Mouse (Mus musculus): ENCODE measurements around the gene Pik3ca. TPM values are rescaled to one million over a fixed set of nuclear protein-coding genes. Genes with fewer than 3 reads are reported as not detected.

Gene Pik3ca
- polyA plus RNA-seq, 1 experiment from 2014 or later, result 10.5 TPM

- no peaks in the 10 kb centered on the region; the same call in 1 of the 2 replicates for H3K4me1 ChIP-seq (ENCODE audit: insufficient read depth, low read length)
- H3K9ac ChIP-seq (replicated peaks; ENCODE audit: low read length), result no peak overlapping the region
- WGBS, result 64% methylated on average over 2 of the region's 2 CpGs
- H3K9me3 ChIP-seq (ENCODE audit: low read length), result no peaks in the 10 kb centered on the region
- ATAC-seq (ENCODE audit: low FRiP score, low TSS enrichment), result no peak
- H3K27ac ChIP-seq (ENCODE audit: low read length), result no peak overlapping the region
- H3K27me3 ChIP-seq (ENCODE audit: insufficient read depth, low read length), result no peaks in the 10 kb centered on the region
- H3K4me2 ChIP-seq (replicated peaks; ENCODE audit: low read depth, low read length), result no peak overlapping the region
- no peak overlapping the region for H3K4me3 ChIP-seq (ENCODE audit: low read length)
- H3K36me3 ChIP-seq (ENCODE audit: insufficient read depth, low read length), result peaks cover 11% of the 10 kb centered on the region
These were observed 36.5 kb downstream of the Pik3ca start for GRCm38 (mm10) chr3:32434016-32434415.

- H3K4me1 ChIP-seq (ENCODE audit: insufficient read depth, low read length), result no peaks in the 10 kb centered on the region
- 73% methylated on average over 11 of the region's 11 CpGs for WGBS
- no peak for ATAC-seq (ENCODE audit: low FRiP score, low TSS enrichment)
These were observed 38.6 kb downstream of the Pik3ca start for GRCm38 (mm10) chr3:32436101-32436500.

GRCm38 (mm10) chr3:32437297-32437696 lies 39.8 kb downstream of the Pik3ca start:
- no peak overlapping the region for H3K9ac ChIP-seq (replicated peaks; ENCODE audit: low read length)
- H3K27ac ChIP-seq (ENCODE audit: low read length), result no peak overlapping the region
- H3K4me3 ChIP-seq (ENCODE audit: low read length), result no peak overlapping the region
- WGBS, result 93% methylated on average over 6 of the region's 6 CpGs
- H3K4me1 ChIP-seq (ENCODE audit: insufficient read depth, low read length), result no peaks in the 10 kb centered on the region
- peaks cover 36% of the 10 kb centered on the region for H3K36me3 ChIP-seq (ENCODE audit: insufficient read depth, low read length)
- H3K27me3 ChIP-seq (ENCODE audit: insufficient read depth, low read length), result no peaks in the 10 kb centered on the region
- H3K4me2 ChIP-seq (replicated peaks; ENCODE audit: low read depth, low read length), result no peak overlapping the region
- no peaks in the 10 kb centered on the region for H3K9me3 ChIP-seq (ENCODE audit: low read length)
- no peak for ATAC-seq (ENCODE audit: low FRiP score, low TSS enrichment)

More at GRCm38 (mm10) chr3:32436101-32436500, 38.6 kb downstream of the Pik3ca start:
- Histone ChIP-seq H3K9ac (replicated peaks; ENCODE audit: low read length) (no peak overlapping the region), H3K4me3 (ENCODE audit: low read length) (no peak overlapping the region), H3K9me3 (ENCODE audit: low read length) (no peaks in the 10 kb centered on the region), H3K36me3 (ENCODE audit: insufficient read depth, low read length) (peaks cover 27% of the 10 kb centered on the region), H3K4me2 (replicated peaks; ENCODE audit: low read depth, low read length) (no peak overlapping the region), H3K27me3 (ENCODE audit: insufficient read depth, low read length) (no peaks in the 10 kb centered on the region), H3K27ac (ENCODE audit: low read length) (no peak overlapping the region)

GRCm38 (mm10) chr3:32437820-32438219 lies 40.3 kb downstream of the Pik3ca start:
- no peaks in the 10 kb centered on the region for H3K27me3 ChIP-seq (ENCODE audit: insufficient read depth, low read length)
- no peak overlapping the region for H3K4me3 ChIP-seq (ENCODE audit: low read length)
- no peak for ATAC-seq (ENCODE audit: low FRiP score, low TSS enrichment)
- H3K27ac ChIP-seq (ENCODE audit: low read length), result no peak overlapping the region
- peaks cover 37% of the 10 kb centered on the region for H3K36me3 ChIP-seq (ENCODE audit: insufficient read depth, low read length)
- no peaks in the 10 kb centered on the region for H3K9me3 ChIP-seq (ENCODE audit: low read length)
- WGBS, result 96% methylated on average over 6 of the region's 6 CpGs
- no peak overlapping the region for H3K9ac ChIP-seq (replicated peaks; ENCODE audit: low read length)
- H3K4me2 ChIP-seq (replicated peaks; ENCODE audit: low read depth, low read length), result no peak overlapping the region
- no peaks in the 10 kb centered on the region for H3K4me1 ChIP-seq (ENCODE audit: insufficient read depth, low read length)

GRCm38 (mm10) chr3:32438716-32439115 lies 41.2 kb downstream of the Pik3ca start:
- no peaks in the 10 kb centered on the region for H3K27me3 ChIP-seq (ENCODE audit: insufficient read depth, low read length)
- ATAC-seq (ENCODE audit: low FRiP score, low TSS enrichment), result no peak
- H3K4me3 ChIP-seq (ENCODE audit: low read length), result no peak overlapping the region
- H3K9me3 ChIP-seq (ENCODE audit: low read length), result no peaks in the 10 kb centered on the region
- H3K27ac ChIP-seq (ENCODE audit: low read length), result no peak overlapping the region
- no peak overlapping the region for H3K9ac ChIP-seq (replicated peaks; ENCODE audit: low read length)
- H3K36me3 ChIP-seq (ENCODE audit: insufficient read depth, low read length), result peaks cover 41% of the 10 kb centered on the region
- no peaks in the 10 kb centered on the region for H3K4me1 ChIP-seq (ENCODE audit: insufficient read depth, low read length)
- no peak overlapping the region for H3K4me2 ChIP-seq (replicated peaks; ENCODE audit: low read depth, low read length)
- WGBS, result 83% methylated on average over 4 of the region's 4 CpGs

- H3K4me1 ChIP-seq (ENCODE audit: insufficient read depth, low read length), result no peaks in the 10 kb centered on the region
- H3K4me2 ChIP-seq (replicated peaks; ENCODE audit: low read depth, low read length), result no peak overlapping the region
- no peaks in the 10 kb centered on the region for H3K27me3 ChIP-seq (ENCODE audit: insufficient read depth, low read length)
- H3K4me3 ChIP-seq (ENCODE audit: low read length), result no peak overlapping the region
- no peak overlapping the region for H3K27ac ChIP-seq (ENCODE audit: low read length)
- no peak overlapping the region for H3K9ac ChIP-seq (replicated peaks; ENCODE audit: low read length)
- no peak for ATAC-seq (ENCODE audit: low FRiP score, low TSS enrichment)
- peaks cover 55% of the 10 kb centered on the region for H3K36me3 ChIP-seq (ENCODE audit: insufficient read depth, low read length)
- H3K9me3 ChIP-seq (ENCODE audit: low read length), result no peaks in the 10 kb centered on the region
These were observed 44.2 kb downstream of the Pik3ca start for GRCm38 (mm10) chr3:32441710-32442109.

GRCm38 (mm10) chr3:32454329-32455021 lies 57.0 kb downstream of the Pik3ca start:
- no peak overlapping the region for H3K27ac ChIP-seq (ENCODE audit: low read length)
- H3K4me1 ChIP-seq (ENCODE audit: insufficient read depth, low read length), result no peaks in the 10 kb centered on the region
- H3K4me3 ChIP-seq (ENCODE audit: low read length), result no peak overlapping the region
- H3K4me2 ChIP-seq (replicated peaks; ENCODE audit: low read depth, low read length), result no peak overlapping the region
- WGBS, result 77% methylated on average over 11 of the region's 11 CpGs
- ATAC-seq (ENCODE audit: low FRiP score, low TSS enrichment), result no peak
- H3K9me3 ChIP-seq (ENCODE audit: low read length), result no peaks in the 10 kb centered on the region
- H3K9ac ChIP-seq (replicated peaks; ENCODE audit: low read length), result no peak overlapping the region
- H3K36me3 ChIP-seq (ENCODE audit: insufficient read depth, low read length), result peaks cover 61% of the 10 kb centered on the region
- H3K27me3 ChIP-seq (ENCODE audit: insufficient read depth, low read length), result no peaks in the 10 kb centered on the region

GRCm38 (mm10) chr3:32459777-32460176 lies 62.3 kb downstream of the Pik3ca start:
- Histone ChIP-seq H3K36me3 (ENCODE audit: insufficient read depth, low read length) (peaks cover 72% of the 10 kb centered on the region), H3K4me2 (replicated peaks; ENCODE audit: low read depth, low read length) (no peak overlapping the region), H3K9ac (replicated peaks; ENCODE audit: low read length) (no peak overlapping the region), H3K4me1 (ENCODE audit: insufficient read depth, low read length) (no peaks in the 10 kb centered on the region), H3K4me3 (ENCODE audit: low read length) (no peak overlapping the region), H3K27me3 (ENCODE audit: insufficient read depth, low read length) (no peaks in the 10 kb centered on the region), H3K27ac (ENCODE audit: low read length) (no peak overlapping the region), H3K9me3 (ENCODE audit: low read length) (no peaks in the 10 kb centered on the region)
- no peak for ATAC-seq (ENCODE audit: low FRiP score, low TSS enrichment)
- 75% methylated on average over 4 of the region's 4 CpGs for WGBS

- no peak for ATAC-seq (ENCODE audit: low FRiP score, low TSS enrichment)
- H3K4me1 ChIP-seq (ENCODE audit: insufficient read depth, low read length), result peaks cover 15% of the 10 kb centered on the region
- no peak overlapping the region for H3K27ac ChIP-seq (ENCODE audit: low read length)
- no peak overlapping the region for H3K4me3 ChIP-seq (ENCODE audit: low read length)
- H3K36me3 ChIP-seq (ENCODE audit: insufficient read depth, low read length), result peaks cover 25% of the 10 kb centered on the region
- H3K9ac ChIP-seq (replicated peaks; ENCODE audit: low read length), result no peak overlapping the region
- H3K27me3 ChIP-seq (ENCODE audit: insufficient read depth, low read length), result no peaks in the 10 kb centered on the region
- H3K4me2 ChIP-seq (replicated peaks; ENCODE audit: low read depth, low read length), result no peak overlapping the region
- H3K9me3 ChIP-seq (ENCODE audit: low read length), result no peaks in the 10 kb centered on the region
- 79% methylated on average over 4 of the region's 4 CpGs for WGBS
These were observed 69.8 kb downstream of the Pik3ca start for GRCm38 (mm10) chr3:32467321-32467720.

GRCm38 (mm10) chr3:32468411-32468810 lies 70.9 kb downstream of the Pik3ca start:
- H3K4me1 ChIP-seq (ENCODE audit: insufficient read depth, low read length), result peaks cover 26% of the 10 kb centered on the region
- H3K27ac ChIP-seq (ENCODE audit: low read length), result no peak overlapping the region
- H3K9ac ChIP-seq (replicated peaks; ENCODE audit: low read length), result no peak overlapping the region
- no peak overlapping the region for H3K4me3 ChIP-seq (ENCODE audit: low read length)
- peaks cover 15% of the 10 kb centered on the region for H3K36me3 ChIP-seq (ENCODE audit: insufficient read depth, low read length)
- ATAC-seq (ENCODE audit: low FRiP score, low TSS enrichment), result no peak
- no peak overlapping the region for H3K4me2 ChIP-seq (replicated peaks; ENCODE audit: low read depth, low read length)
- 71% methylated on average over 4 of the region's 4 CpGs for WGBS
- H3K27me3 ChIP-seq (ENCODE audit: insufficient read depth, low read length), result no peaks in the 10 kb centered on the region
- no peaks in the 10 kb centered on the region for H3K9me3 ChIP-seq (ENCODE audit: low read length)

Measured in kidney, embryonic 16.5 days (tissue).